Mouse (Mus musculus): ENCODE measurements around the gene Chchd1. TPM values are rescaled to one million over a fixed set of nuclear protein-coding genes. Genes with fewer than 3 reads are reported as not detected.
A peak's percentile ranks its signal among the peaks of the same experiment; 100 is the strongest.

The Chchd1 gene
- polyA plus RNA-seq, 1 experiment from 2014 or later = 247 TPM

DNA sequence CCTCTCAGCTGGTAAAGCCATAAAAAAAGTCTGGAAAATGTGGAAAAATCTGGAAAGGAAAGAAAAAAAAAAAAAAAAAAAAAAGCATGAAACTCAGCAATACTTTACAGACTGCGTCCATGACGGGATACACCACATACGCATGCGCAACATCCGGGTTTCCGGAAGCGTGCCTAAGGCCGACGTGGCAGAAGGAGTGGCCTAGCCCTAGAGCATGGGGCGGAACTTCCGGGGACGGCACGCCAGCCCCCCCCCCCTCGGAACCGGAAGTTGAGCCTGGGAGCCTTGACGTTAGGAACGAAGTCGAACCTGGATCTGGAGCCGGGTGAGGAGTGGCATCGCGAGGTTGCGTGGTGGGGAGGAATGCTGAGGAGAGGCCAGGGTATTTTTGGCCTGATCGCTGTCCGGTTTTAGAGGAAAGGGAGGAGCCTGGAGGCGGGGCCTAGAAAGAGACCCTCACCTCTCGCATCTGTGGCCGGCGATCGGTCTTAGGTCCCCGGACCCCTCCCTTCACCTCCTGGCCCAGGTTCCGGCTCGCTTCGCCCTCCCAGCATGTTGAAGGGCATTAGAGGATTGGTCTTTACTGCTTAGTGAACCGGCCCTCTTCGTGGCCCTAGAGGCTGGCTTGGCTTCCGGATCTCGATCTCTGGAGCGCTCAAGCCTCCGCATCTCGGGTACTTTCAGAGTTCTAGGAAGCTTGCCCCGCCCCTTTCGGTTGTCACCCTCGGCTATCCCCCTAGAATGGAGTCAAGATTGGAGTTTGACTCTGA lies 28.6 kb upstream of the Chchd1 start, which contains the start of gene Sec24c:
Sec24c (plus strand) TSS at position 245 of the 770 bp plus-strand sequence.
- peak; percentile 98 for DNase-seq (ENCODE audit: low spot score)
- Histone ChIP-seq H3K4me1 (replicated peaks; ENCODE audit: control insufficient read depth, insufficient read depth, low read length) (peaks cover 7% of the 10 kb centered on the region), H3K9ac (ENCODE audit: low read depth, low read length) (peak within 1 kb of the TSS; percentile 82), H3K27ac (ENCODE audit: low read depth, low read length) (peak within 1 kb of the TSS; percentile 92), H3K36me3 (ENCODE audit: control insufficient read depth, insufficient read depth, low read length) (peaks cover 30% of the 10 kb centered on the region), H3K4me3 (ENCODE audit: low read depth, low read length) (peak within 1 kb of the TSS; percentile 85), H3K27me3 (replicated peaks; ENCODE audit: control insufficient read depth, insufficient read depth, low read length) (no peaks in the 10 kb centered on the region), H3K4me2 (peak within 1 kb of the TSS; percentile 85), H3K9me3 (ENCODE audit: control insufficient read depth, low read length) (no peaks in the 10 kb centered on the region; the same call in 1 of the 2 replicates)
- 1% methylated on average over 43 of the region's 43 CpGs for WGBS
- peak; percentile 95 for ATAC-seq (replicated peaks; ENCODE audit: low FRiP score)

DNA sequence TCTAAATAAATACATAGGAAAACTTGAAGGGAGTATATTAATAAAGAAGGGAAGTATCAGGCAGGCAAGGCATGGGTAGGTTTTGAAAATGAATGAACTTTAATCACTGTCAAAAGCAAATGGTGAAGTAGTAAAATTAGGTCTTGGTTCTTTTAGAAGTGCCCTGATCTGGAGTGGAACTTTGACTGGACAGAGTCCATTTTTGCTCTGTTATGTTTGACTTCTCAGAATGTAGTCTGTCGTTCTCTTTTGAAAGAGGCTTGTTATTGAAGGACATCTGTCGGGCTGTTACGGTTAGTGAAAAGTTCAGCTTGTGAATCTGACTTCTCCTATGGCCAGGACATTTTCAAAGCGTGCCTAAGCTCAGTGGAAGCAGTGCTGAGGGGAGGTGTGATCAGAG lies 24.9 kb upstream of the Chchd1 start:
- Histone ChIP-seq H3K27me3 (replicated peaks; ENCODE audit: control insufficient read depth, insufficient read depth, low read length) (no peaks in the 10 kb centered on the region), H3K36me3 (ENCODE audit: control insufficient read depth, insufficient read depth, low read length) (peaks cover 55% of the 10 kb centered on the region), H3K4me1 (replicated peaks; ENCODE audit: control insufficient read depth, insufficient read depth, low read length) (peaks cover 7% of the 10 kb centered on the region), H3K4me2 (no peak overlapping the region), H3K9ac (ENCODE audit: low read depth, low read length) (no peak overlapping the region), H3K9me3 (ENCODE audit: control insufficient read depth, low read length) (no peaks in the 10 kb centered on the region; the same call in 1 of the 2 replicates), H3K27ac (ENCODE audit: low read depth, low read length) (no peak overlapping the region), H3K4me3 (ENCODE audit: low read depth, low read length) (no peak overlapping the region)
- WGBS = 96% methylated on average over 4 of the region's 4 CpGs
- DNase-seq (ENCODE audit: low spot score) = no peak
- no peak for ATAC-seq (replicated peaks; ENCODE audit: low FRiP score)

DNA sequence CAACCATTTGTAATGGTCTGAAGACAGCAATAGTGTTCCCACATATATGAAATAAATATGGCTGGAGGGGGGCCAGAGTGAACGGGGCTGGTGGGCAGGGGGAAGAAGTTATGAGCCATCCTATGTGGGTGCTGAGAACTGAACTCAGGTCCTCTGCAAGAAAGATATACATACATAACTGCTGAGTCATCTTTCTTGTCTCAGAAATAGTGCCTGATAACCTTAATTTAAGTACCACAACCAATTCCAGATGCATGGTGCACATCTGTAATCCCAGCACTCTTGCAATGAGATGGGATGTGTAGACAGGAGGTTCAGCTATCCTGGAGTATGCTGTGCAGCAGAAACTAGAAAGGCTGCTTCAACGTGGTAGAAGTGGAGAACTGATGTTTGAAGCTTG lies 21.1 kb upstream of the Chchd1 start:
- peaks cover 76% of the 10 kb centered on the region for H3K36me3 ChIP-seq (ENCODE audit: control insufficient read depth, insufficient read depth, low read length)
- WGBS = 87% methylated on average over 2 of the region's 2 CpGs
- ATAC-seq (replicated peaks; ENCODE audit: low FRiP score) (no peak), DNase-seq (ENCODE audit: low spot score) (no peak)
- H3K4me1 ChIP-seq (replicated peaks; ENCODE audit: control insufficient read depth, insufficient read depth, low read length) = no peaks in the 10 kb centered on the region
- no peak overlapping the region for H3K4me3 ChIP-seq (ENCODE audit: low read depth, low read length)
- H3K4me2 ChIP-seq = no peak overlapping the region
- H3K27me3 ChIP-seq (replicated peaks; ENCODE audit: control insufficient read depth, insufficient read depth, low read length) = no peaks in the 10 kb centered on the region
- H3K9me3 ChIP-seq (ENCODE audit: control insufficient read depth, low read length) = no peaks in the 10 kb centered on the region
- H3K9ac ChIP-seq (ENCODE audit: low read depth, low read length) = no peak overlapping the region
- H3K27ac ChIP-seq (ENCODE audit: low read depth, low read length) = no peak overlapping the region

DNA sequence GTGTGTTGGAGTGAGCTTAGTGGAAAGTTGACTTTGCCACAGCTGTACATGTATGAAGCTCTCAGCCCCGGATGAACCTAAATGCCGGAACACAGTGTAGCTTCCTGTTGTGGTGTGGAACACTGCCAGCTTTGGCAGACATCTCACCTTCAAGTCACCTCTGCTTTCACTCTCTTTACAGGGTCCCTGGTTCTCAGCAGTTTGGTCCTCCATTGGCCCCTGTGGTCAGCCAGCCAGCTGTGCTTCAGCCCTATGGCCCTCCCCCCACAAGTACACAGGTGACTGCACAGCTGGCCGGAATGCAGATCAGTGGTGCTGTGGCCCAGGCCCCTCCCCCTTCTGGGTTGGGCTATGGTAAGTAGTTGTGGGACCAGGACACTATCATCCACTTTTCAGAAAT lies 20.3 kb upstream of the Chchd1 start:
- Histone ChIP-seq H3K36me3 (ENCODE audit: control insufficient read depth, insufficient read depth, low read length) (peaks cover 78% of the 10 kb centered on the region), H3K4me1 (replicated peaks; ENCODE audit: control insufficient read depth, insufficient read depth, low read length) (no peaks in the 10 kb centered on the region), H3K9ac (ENCODE audit: low read depth, low read length) (no peak overlapping the region), H3K4me3 (ENCODE audit: low read depth, low read length) (no peak overlapping the region), H3K9me3 (ENCODE audit: control insufficient read depth, low read length) (no peaks in the 10 kb centered on the region), H3K27ac (ENCODE audit: low read depth, low read length) (no peak overlapping the region), H3K27me3 (replicated peaks; ENCODE audit: control insufficient read depth, insufficient read depth, low read length) (no peaks in the 10 kb centered on the region), H3K4me2 (no peak overlapping the region)
- WGBS = 77% methylated on average over 3 of the region's 3 CpGs
- DNase-seq (ENCODE audit: low spot score) (no peak), ATAC-seq (replicated peaks; ENCODE audit: low FRiP score) (peak; percentile 57; the same call in 1 of the 2 replicates)

DNA sequence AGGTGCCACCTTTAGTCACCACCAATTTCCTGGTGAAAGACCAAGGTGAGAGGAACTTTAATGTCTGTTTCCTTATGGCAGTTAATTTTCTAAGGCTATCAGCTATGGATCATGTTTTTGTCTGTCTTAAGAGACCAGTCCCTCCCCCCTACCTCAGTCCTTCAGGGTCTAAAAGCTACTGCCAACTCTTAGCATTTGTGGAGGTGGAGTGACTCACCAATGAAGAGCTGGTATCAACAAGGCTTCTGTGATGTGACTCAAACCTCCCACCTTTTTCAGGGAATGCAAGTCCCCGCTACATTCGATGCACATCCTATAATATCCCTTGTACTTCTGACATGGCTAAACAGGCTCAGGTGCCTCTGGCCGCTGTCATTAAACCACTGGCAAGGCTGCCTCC lies 16.2 kb upstream of the Chchd1 start:
- WGBS = 95% methylated on average over 3 of the region's 3 CpGs
- no peak overlapping the region for H3K27ac ChIP-seq (ENCODE audit: low read depth, low read length)
- ATAC-seq (replicated peaks; ENCODE audit: low FRiP score) = no peak
- no peaks in the 10 kb centered on the region for H3K4me1 ChIP-seq (replicated peaks; ENCODE audit: control insufficient read depth, insufficient read depth, low read length)
- H3K4me3 ChIP-seq (ENCODE audit: low read depth, low read length) = no peak overlapping the region
- H3K9ac ChIP-seq (ENCODE audit: low read depth, low read length) = no peak overlapping the region
- DNase-seq (ENCODE audit: low spot score) = no peak
- H3K4me2 ChIP-seq = no peak overlapping the region
- peaks cover 79% of the 10 kb centered on the region for H3K36me3 ChIP-seq (ENCODE audit: control insufficient read depth, insufficient read depth, low read length)
- H3K9me3 ChIP-seq (ENCODE audit: control insufficient read depth, low read length) = no peaks in the 10 kb centered on the region
- H3K27me3 ChIP-seq (replicated peaks; ENCODE audit: control insufficient read depth, insufficient read depth, low read length) = no peaks in the 10 kb centered on the region

DNA sequence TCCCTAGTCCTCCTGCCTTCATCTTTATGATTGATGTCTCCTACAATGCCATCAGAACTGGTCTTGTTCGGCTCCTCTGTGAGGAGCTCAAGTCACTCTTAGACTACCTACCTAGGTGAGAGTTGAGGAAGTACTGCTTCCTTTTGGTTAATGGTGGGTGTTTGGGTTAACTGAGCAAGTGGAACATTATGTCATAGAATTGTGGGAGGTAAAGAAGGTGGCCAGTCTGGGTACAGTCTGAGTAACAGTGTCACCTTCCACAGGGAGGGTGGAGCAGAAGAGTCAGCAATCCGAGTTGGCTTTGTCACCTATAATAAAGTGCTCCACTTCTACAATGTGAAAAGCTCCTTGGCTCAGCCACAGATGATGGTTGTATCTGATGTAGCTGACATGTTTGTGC lies 13.8 kb upstream of the Chchd1 start:
- H3K9ac ChIP-seq (ENCODE audit: low read depth, low read length) = no peak overlapping the region
- WGBS = 76% methylated on average over 2 of the region's 2 CpGs
- peaks cover 6% of the 10 kb centered on the region; the same call in 1 of the 2 replicates for H3K4me1 ChIP-seq (replicated peaks; ENCODE audit: control insufficient read depth, insufficient read depth, low read length)
- H3K4me3 ChIP-seq (ENCODE audit: low read depth, low read length) = no peak overlapping the region
- H3K36me3 ChIP-seq (ENCODE audit: control insufficient read depth, insufficient read depth, low read length) = peaks cover 83% of the 10 kb centered on the region
- H3K4me2 ChIP-seq = no peak overlapping the region
- H3K9me3 ChIP-seq (ENCODE audit: control insufficient read depth, low read length) = no peaks in the 10 kb centered on the region
- DNase-seq (ENCODE audit: low spot score) = no peak
- no peak for ATAC-seq (replicated peaks; ENCODE audit: low FRiP score)
- no peaks in the 10 kb centered on the region for H3K27me3 ChIP-seq (replicated peaks; ENCODE audit: control insufficient read depth, insufficient read depth, low read length)
- no peak overlapping the region for H3K27ac ChIP-seq (ENCODE audit: low read depth, low read length)

DNA sequence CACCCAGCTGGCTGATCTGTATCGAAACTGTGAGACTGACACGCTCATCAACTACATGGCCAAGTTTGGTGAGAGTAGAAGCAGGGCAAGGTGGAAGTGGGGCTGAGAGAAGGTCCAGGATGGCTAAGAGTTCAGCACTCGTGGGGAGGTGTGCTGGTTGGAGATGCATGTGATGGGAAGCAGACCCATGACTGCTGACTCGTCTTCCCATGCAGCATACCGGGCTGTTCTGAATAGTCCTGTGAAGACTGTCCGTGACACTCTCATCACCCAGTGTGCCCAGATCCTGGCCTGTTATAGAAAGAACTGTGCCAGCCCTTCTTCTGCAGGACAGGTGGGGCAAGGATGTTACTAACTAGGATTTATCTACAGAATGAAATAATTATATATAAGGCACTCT lies 11.0 kb upstream of the Chchd1 start:
- no peaks in the 10 kb centered on the region for H3K27me3 ChIP-seq (replicated peaks; ENCODE audit: control insufficient read depth, insufficient read depth, low read length)
- peaks cover 63% of the 10 kb centered on the region for H3K36me3 ChIP-seq (ENCODE audit: control insufficient read depth, insufficient read depth, low read length)
- ATAC-seq (replicated peaks; ENCODE audit: low FRiP score) (no peak), DNase-seq (ENCODE audit: low spot score) (no peak)
- peaks cover 23% of the 10 kb centered on the region for H3K4me1 ChIP-seq (replicated peaks; ENCODE audit: control insufficient read depth, insufficient read depth, low read length)
- WGBS = 90% methylated on average over 6 of the region's 6 CpGs
- no peaks in the 10 kb centered on the region for H3K9me3 ChIP-seq (ENCODE audit: control insufficient read depth, low read length)
- H3K4me3 ChIP-seq (ENCODE audit: low read depth, low read length) = no peak overlapping the region
- H3K27ac ChIP-seq (ENCODE audit: low read depth, low read length) = no peak overlapping the region
- no peak overlapping the region for H3K4me2 ChIP-seq
- no peak overlapping the region for H3K9ac ChIP-seq (ENCODE audit: low read depth, low read length)

DNA sequence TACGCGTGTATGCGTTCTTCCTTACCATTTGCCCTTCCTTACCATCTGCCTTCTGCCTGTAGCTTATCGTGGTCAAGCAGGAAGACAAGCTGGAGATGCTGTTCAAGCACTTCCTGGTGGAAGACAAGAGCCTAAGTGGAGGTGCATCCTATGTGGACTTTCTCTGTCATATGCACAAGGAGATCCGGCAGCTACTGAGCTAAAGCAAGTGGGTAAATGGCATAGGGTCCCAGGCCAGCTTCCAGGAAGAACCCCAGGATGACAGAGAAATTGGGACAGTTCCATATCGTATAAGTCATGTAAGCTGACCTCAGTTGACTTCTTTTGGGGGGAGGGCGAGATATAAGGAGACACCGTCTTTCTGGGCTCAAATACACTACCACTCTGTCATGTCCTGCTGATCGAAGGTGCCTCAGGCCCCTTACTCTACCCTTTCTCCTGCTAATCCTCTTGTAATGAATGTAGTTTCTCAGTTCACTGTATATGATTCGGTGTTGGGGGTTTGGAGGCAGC lies 9.2 kb upstream of the Chchd1 start:
- Histone ChIP-seq H3K27ac (ENCODE audit: low read depth, low read length) (peak overlapping the region; percentile 97), H3K27me3 (replicated peaks; ENCODE audit: control insufficient read depth, insufficient read depth, low read length) (no peaks in the 10 kb centered on the region), H3K36me3 (ENCODE audit: control insufficient read depth, insufficient read depth, low read length) (peaks cover 52% of the 10 kb centered on the region), H3K4me1 (replicated peaks; ENCODE audit: control insufficient read depth, insufficient read depth, low read length) (peaks cover 37% of the 10 kb centered on the region), H3K4me3 (ENCODE audit: low read depth, low read length) (peak overlapping the region; percentile 73; the same call in 1 of the 2 replicates), H3K9ac (ENCODE audit: low read depth, low read length) (no peak overlapping the region), H3K4me2 (peak overlapping the region; percentile 74), H3K9me3 (ENCODE audit: control insufficient read depth, low read length) (no peaks in the 10 kb centered on the region)
- DNase-seq (ENCODE audit: low spot score) (no peak), ATAC-seq (replicated peaks; ENCODE audit: low FRiP score) (no peak)
- WGBS = 75% methylated on average over 10 of the region's 10 CpGs
